Mouse (Mus musculus) hindbrain, embryonic 16.5 days (tissue): ENCODE data around the gene 4930407I10Rik. TPM values are rescaled to one million over a fixed set of nuclear protein-coding genes. Genes with fewer than 3 reads are reported as not detected.

Experiments used
- ATAC-seq: fragments of 200-750 bp; cut with Nextera tagmentation; 2 replicates; pipeline ENCODE4 v1.8.0; 2017; ENCODE audit warnings: moderate TSS enrichment, moderate library complexity
- H3K27ac ChIP-seq: fragments of 300-500 bp; sonication (generic); 2 replicates; pipeline ENCODE4 v1.5.1; 2014; ENCODE audit warnings: low read depth, mild to moderate bottlenecking, control low read depth, low read length, moderate library complexity
- H3K27me3 ChIP-seq: fragments of 300-500 bp; sonication (generic); replicated peaks from 2 replicates; pipeline ENCODE4 v1.6.1; 2014; ENCODE audit warnings: low read length; ENCODE audit not compliant: control insufficient read depth, insufficient read depth
- H3K36me3 ChIP-seq: fragments of 300-500 bp; sonication (generic); 2 replicates; pipeline ENCODE4 v1.6.1; 2014; ENCODE audit warnings: mild to moderate bottlenecking, low read length, moderate library complexity, mixed read lengths; ENCODE audit not compliant: control insufficient read depth, insufficient read depth
- H3K4me1 ChIP-seq: fragments of 300-500 bp; sonication (generic); 2 replicates; pipeline ENCODE4 v1.6.1; 2014; ENCODE audit warnings: low read depth, low read length; ENCODE audit not compliant: control insufficient read depth, insufficient read depth
- H3K4me2 ChIP-seq: fragments of 300-500 bp; sonication (generic); 2 replicates; pipeline ENCODE4 v1.6.1; 2014; ENCODE audit warnings: mild to moderate bottlenecking, low read length, control low read depth, moderate library complexity
- H3K4me3 ChIP-seq: fragments of 300-500 bp; sonication (generic); 2 replicates; pipeline ENCODE4 v1.5.1; 2014; ENCODE audit warnings: mild to moderate bottlenecking, low read length, control low read depth, moderate library complexity
- H3K9ac ChIP-seq: fragments of 300-500 bp; sonication (generic); 2 replicates; pipeline ENCODE4 v1.6.1; 2014; ENCODE audit warnings: low read depth, mild to moderate bottlenecking, control low read depth, low read length, moderate library complexity
- H3K9me3 ChIP-seq: fragments of 300-500 bp; sonication (generic); 2 replicates; pipeline ENCODE4 v1.6.1; 2014; ENCODE audit warnings: mild to moderate bottlenecking, low read length, moderate library complexity; ENCODE audit not compliant: control insufficient read depth
- WGBS: fragments of 180-500 bp; shearing (Covaris S2); extraction: QIAGEN DNeasy Blood & Tissue Kit; methylation state at CpG from one replicate; pipeline ENCODE4 v1.1.7; 2014; 5-methylcytosine and 5-hydroxymethylcytosine counted together
- polyA plus RNA-seq: library from polyadenylated mRNA; unstranded; fragments of >200 nt; fragmentation: Nextera tagmentation; extraction: Ambion mirVana; gene quantifications from 2 replicates; pipeline ENCODE4 v1.2.1, GENCODE M21; 2015

4930407I10Rik gene
- polyA plus RNA-seq, 1 experiment from 2014 or later: not detected

GRCm38 (mm10) chr15:82022535-82023088 is 36.3 kb upstream of the 4930407I10Rik start:
- H3K4me1 ChIP-seq: no peaks in the 10 kb centered on the region
- no peaks in the 10 kb centered on the region for H3K27me3 ChIP-seq
- ATAC-seq: no peak
- WGBS: 85% methylated on average over 13 of the region's 13 CpGs
- no peak overlapping the region for H3K9ac ChIP-seq
- H3K4me3 ChIP-seq: no peak overlapping the region
- no peak overlapping the region for H3K27ac ChIP-seq
- H3K36me3 ChIP-seq: peaks cover 47% of the 10 kb centered on the region
- H3K4me2 ChIP-seq: no peak overlapping the region
- no peaks in the 10 kb centered on the region for H3K9me3 ChIP-seq

- Histone ChIP-seq H3K36me3 (peaks cover 51% of the 10 kb centered on the region), H3K4me1 (no peaks in the 10 kb centered on the region), H3K4me2 (no peak overlapping the region), H3K9ac (no peak overlapping the region), H3K27ac (no peak overlapping the region), H3K27me3 (no peaks in the 10 kb centered on the region), H3K4me3 (no peak overlapping the region), H3K9me3 (no peaks in the 10 kb centered on the region)
- WGBS: 88% methylated on average over 6 of the region's 6 CpGs
- no peak for ATAC-seq
Measured at GRCm38 (mm10) chr15:82023965-82024635, 34.9 kb upstream of the 4930407I10Rik start.

DNA sequence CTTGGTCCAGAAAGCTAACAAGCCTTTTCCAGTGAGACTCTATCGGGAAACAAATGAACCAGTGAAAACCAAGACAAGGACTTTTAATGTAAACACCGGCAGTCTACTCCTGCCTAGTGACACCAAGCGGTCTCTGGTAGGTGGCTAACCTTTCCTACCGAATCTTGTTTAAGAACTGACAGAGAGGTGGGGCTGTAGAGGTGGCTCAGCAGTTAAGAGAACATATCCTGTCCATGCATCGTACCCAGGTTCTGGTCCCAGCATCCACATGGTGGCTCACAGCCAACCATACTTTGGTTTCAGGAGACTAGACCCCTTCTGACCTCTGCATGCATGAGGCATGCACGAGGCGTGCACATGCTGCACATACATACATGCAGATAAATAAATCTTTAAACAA is 31.7 kb upstream of the 4930407I10Rik start:
- 95% methylated on average over 7 of the region's 7 CpGs for WGBS
- H3K9ac ChIP-seq: no peak overlapping the region
- no peaks in the 10 kb centered on the region for H3K4me1 ChIP-seq
- H3K4me2 ChIP-seq: no peak overlapping the region
- H3K4me3 ChIP-seq: no peak overlapping the region
- H3K27me3 ChIP-seq: no peaks in the 10 kb centered on the region
- H3K36me3 ChIP-seq: peaks cover 50% of the 10 kb centered on the region
- H3K9me3 ChIP-seq: no peaks in the 10 kb centered on the region
- no peak overlapping the region for H3K27ac ChIP-seq
- ATAC-seq: no peak

- Histone ChIP-seq H3K9ac (no peak overlapping the region), H3K4me3 (no peak overlapping the region), H3K9me3 (no peaks in the 10 kb centered on the region), H3K36me3 (peaks cover 49% of the 10 kb centered on the region), H3K27me3 (no peaks in the 10 kb centered on the region), H3K4me1 (no peaks in the 10 kb centered on the region), H3K4me2 (no peak overlapping the region), H3K27ac (no peak overlapping the region)
- no peak for ATAC-seq
- 93% methylated on average over 7 of the region's 7 CpGs for WGBS
Measured at GRCm38 (mm10) chr15:82027726-82028125, 31.2 kb upstream of the 4930407I10Rik start.

DNA sequence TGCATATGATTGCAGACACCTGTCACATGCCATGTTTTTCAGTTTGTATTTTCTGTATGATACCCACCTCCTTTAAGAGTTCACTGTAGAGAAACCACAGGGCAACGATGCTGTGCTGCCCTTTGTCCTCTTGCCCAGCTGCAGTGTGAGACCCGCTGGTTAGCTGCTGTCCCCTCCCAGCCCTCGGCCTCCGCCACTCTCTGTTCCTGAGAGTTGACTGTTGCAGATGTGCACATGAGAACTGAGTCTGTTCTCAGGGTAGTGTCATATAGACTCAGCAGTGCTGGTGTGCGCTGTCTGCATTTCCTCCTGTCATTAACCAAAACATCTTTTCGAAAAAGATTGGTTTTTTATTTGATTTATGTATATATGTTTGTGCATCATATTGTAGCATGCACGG is 26.6 kb upstream of the 4930407I10Rik start:
- Histone ChIP-seq H3K27me3 (no peaks in the 10 kb centered on the region), H3K36me3 (peaks cover 18% of the 10 kb centered on the region), H3K27ac (no peak overlapping the region), H3K4me2 (no peak overlapping the region), H3K4me1 (no peaks in the 10 kb centered on the region), H3K9me3 (no peaks in the 10 kb centered on the region), H3K9ac (no peak overlapping the region), H3K4me3 (no peak overlapping the region)
- ATAC-seq: no peak
- 87% methylated on average over 7 of the region's 7 CpGs for WGBS

GRCm38 (mm10) chr15:82033762-82034161 is 25.2 kb upstream of the 4930407I10Rik start, which contains the start of gene Desi1:
Desi1 (minus strand) TSS chr15:82033862.
- no peaks in the 10 kb centered on the region for H3K9me3 ChIP-seq
- no peak within 1 kb of the TSS for H3K4me3 ChIP-seq
- no peak within 1 kb of the TSS for H3K9ac ChIP-seq
- ATAC-seq: no peak
- no peak within 1 kb of the TSS for H3K27ac ChIP-seq
- H3K4me1 ChIP-seq: no peaks in the 10 kb centered on the region
- peaks cover 13% of the 10 kb centered on the region; the same call in 1 of the 2 replicates for H3K36me3 ChIP-seq
- no peaks in the 10 kb centered on the region for H3K27me3 ChIP-seq
- H3K4me2 ChIP-seq: no peak within 1 kb of the TSS
- 92% methylated on average over 4 of the region's 4 CpGs for WGBS

GRCm38 (mm10) chr15:82035904-82036689 is 22.9 kb upstream of the 4930407I10Rik start:
- no peak overlapping the region for H3K4me2 ChIP-seq
- no peaks in the 10 kb centered on the region for H3K4me1 ChIP-seq
- H3K36me3 ChIP-seq: peaks cover 18% of the 10 kb centered on the region
- no peaks in the 10 kb centered on the region for H3K9me3 ChIP-seq
- H3K27ac ChIP-seq: no peak overlapping the region
- WGBS: 78% methylated on average over 12 of the region's 12 CpGs
- H3K4me3 ChIP-seq: no peak overlapping the region
- H3K27me3 ChIP-seq: no peaks in the 10 kb centered on the region
- H3K9ac ChIP-seq: no peak overlapping the region
- ATAC-seq: no peak

DNA sequence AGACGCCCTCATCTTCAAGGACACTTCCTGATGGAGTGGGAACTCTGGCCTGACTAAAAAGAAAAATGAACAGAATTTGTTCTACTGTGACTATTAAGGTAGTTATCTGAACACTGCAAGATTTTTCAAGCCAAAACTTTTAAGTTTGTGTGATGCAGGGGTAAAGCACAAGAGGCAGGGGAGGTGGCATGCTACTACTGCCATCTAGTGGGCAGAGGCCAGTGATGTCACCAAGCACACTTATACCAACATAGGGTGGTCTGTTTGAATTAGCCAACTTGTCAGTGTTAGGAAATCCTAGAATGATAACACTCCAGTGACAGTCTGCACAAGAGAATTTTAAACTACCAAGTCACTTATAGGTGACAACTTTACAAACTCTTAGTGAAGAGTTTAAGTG is 18.3 kb upstream of the 4930407I10Rik start:
- ATAC-seq: 0 out of 2 replicates have a peak, but pooled peaks have one; percentile 60

DNA sequence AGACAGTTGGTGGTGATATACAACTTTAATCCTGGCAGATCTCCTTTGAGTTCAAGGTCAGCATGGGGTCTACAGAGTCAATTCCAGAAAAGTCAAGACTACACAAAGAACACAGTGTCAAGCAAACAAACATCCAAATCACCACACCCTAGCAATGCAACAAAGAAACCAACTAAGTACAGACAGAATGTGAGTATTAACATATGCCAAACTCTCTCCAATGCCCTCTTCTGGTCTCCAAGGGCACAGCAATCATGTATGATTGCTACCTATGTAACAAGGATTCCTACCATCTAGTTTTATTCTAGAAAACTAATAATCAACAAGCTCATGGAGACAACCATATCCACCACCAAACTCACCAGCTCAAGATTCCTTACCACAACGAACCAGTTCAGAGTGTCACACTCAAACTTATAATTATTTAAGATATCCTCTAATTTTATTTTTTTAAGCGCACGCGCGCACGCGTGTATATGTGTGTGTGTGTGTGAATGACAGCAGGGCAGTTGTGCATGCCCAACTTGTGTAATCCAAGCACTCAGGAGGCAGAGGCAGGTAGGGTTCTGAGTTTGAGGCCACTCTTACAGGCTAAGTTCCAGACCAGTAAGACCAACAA is 14.7 kb upstream of the 4930407I10Rik start:
- Histone ChIP-seq H3K4me3 (no peak overlapping the region), H3K4me2 (no peak overlapping the region), H3K27ac (no peak overlapping the region), H3K36me3 (peaks cover 18% of the 10 kb centered on the region), H3K4me1 (peaks cover 13% of the 10 kb centered on the region), H3K27me3 (no peaks in the 10 kb centered on the region), H3K9me3 (no peaks in the 10 kb centered on the region), H3K9ac (no peak overlapping the region)
- 97% methylated on average over 7 of the region's 7 CpGs for WGBS
- ATAC-seq: no peak

More for the DNA sequence above, 18.3 kb upstream of the 4930407I10Rik start:
- Histone ChIP-seq H3K36me3 (peaks cover 26% of the 10 kb centered on the region), H3K4me1 (peaks cover 4% of the 10 kb centered on the region), H3K27me3 (no peaks in the 10 kb centered on the region), H3K4me3 (no peak overlapping the region), H3K9me3 (no peaks in the 10 kb centered on the region), H3K4me2 (no peak overlapping the region), H3K9ac (no peak overlapping the region), H3K27ac (no peak overlapping the region)
- 100% methylated on average over 1 of the region's 1 CpGs for WGBS
